Mouse (Mus musculus): ENCODE measurements at regions not wholly inside any gene's neighbourhood (a gene's known extent, or its start where the extent isn't known, plus 50 kb on each side); places are given as distances from the start of the nearest gene placed in this dataset.

DNA sequence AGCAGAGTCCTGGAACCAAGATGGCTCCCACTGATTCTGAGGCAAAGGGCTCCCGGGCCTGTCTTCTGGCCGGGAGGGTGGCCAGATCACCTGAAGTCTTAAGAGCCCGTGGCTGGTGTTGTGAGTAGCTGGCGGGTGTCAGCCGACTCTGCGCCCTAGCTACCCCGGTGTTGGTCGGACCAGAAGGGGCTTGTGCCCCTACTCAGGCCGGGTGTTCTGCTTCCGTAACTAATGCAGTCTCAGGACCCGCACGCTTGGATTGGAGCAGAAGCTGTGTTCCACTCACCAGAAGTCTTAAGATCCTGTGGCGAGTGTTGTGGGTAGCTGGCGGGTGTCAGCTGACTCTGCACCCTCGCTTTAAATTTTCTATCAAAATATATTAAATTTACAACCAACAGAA lies 1285.3 kb upstream of the Cdh9 start:
- no peak for TF ChIP-seq CTCF (IDR thresholded peaks at IDR 0.05; ENCODE audit: low read depth, low read length)
- no peak for TF ChIP-seq POLR2A (IDR thresholded peaks at IDR 0.05; ENCODE audit: insufficient read depth, low read length)
